In the genomic region with DNA sequence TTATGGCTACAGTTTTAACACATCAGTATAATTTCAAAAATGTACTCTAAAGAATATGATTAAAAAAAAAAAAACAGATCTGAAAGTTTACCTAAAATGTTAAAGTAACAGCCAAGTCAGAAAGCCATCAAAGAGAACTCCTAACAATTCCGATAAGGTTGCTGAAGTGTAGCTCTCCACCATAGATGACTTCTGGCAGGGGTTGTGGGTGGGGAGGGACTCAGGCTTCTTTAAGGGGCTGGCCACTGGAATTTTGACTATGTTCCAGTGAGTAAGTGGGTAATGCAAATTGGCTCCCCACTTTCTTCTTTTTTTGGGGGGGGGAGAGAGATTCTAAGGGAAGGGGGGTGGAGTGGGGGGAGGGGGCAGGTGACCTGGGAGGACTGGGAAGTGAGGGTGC, we compare ENCODE assay signal across 16 mouse cellular contexts.
"Had no signal": no experiment of that assay in that cellular context is flagged by ENCODE, and none has a peak within 500 bp of the region (broad histone marks: within the 10 kb centered on the region; RNA-seq: fewer than 3 reads in every experiment).

No protein-coding gene starts in this region.

- ATAC-seq: liver, embryonic 12.5 days; midbrain, embryonic 16.5 days had no signal

- H3K4me3 ChIP-seq: liver, embryonic 12.5 days; midbrain, embryonic 13.5 days; myocyte; neural tube, embryonic 13.5 days; neural tube, embryonic 15.5 days had no signal

- H3K4me1 ChIP-seq: liver, embryonic 12.5 days had no signal

- H3K4me2 ChIP-seq: liver, embryonic 12.5 days; neural tube, embryonic 15.5 days had no signal

- H3K27ac ChIP-seq: liver, embryonic 12.5 days; liver, embryonic 14.5 days; midbrain, embryonic 13.5 days; neural tube, embryonic 13.5 days; neural tube, embryonic 15.5 days had no signal

- H3K9me3 ChIP-seq: liver, embryonic 12.5 days; midbrain, embryonic 13.5 days; neural tube, embryonic 13.5 days; neural tube, embryonic 15.5 days had no signal

- H3K36me3 ChIP-seq: liver, embryonic 12.5 days; midbrain, embryonic 13.5 days; neural tube, embryonic 13.5 days; neural tube, embryonic 15.5 days had no signal

- H3K9ac ChIP-seq: liver, embryonic 12.5 days; liver, embryonic 14.5 days; midbrain, embryonic 13.5 days; neural tube, embryonic 13.5 days; neural tube, embryonic 15.5 days had no signal

- H3K27me3 ChIP-seq: liver, embryonic 12.5 days had no signal

- DNase-seq: lung, adult 2 months; lung, postnatal 4 days; right cerebral cortex, adult 18-20 months; right cerebral cortex, postnatal 25 days; right cerebral cortex, postnatal 4 days; spleen, adult 18-20 months; thymus, adult 18-20 months; thymus, postnatal 14 days; thymus, postnatal 36 days had no signal
